Mouse (Mus musculus) liver, postnatal 0 days (tissue): ENCODE results near the gene Trim80.

Source experiments
- CTCF ChIP-seq: sonication (generic); IDR thresholded peaks from 2 replicates; pipeline ENCODE4 v1.5.1; 2016; ENCODE audit warnings: antibody characterized with exemption, low read depth
- EP300 ChIP-seq: IDR thresholded peaks from 2 replicates; pipeline ENCODE4 v1.6.1; 2016; ENCODE audit warnings: antibody characterized with exemption, low read depth, mild to moderate bottlenecking

DNA sequence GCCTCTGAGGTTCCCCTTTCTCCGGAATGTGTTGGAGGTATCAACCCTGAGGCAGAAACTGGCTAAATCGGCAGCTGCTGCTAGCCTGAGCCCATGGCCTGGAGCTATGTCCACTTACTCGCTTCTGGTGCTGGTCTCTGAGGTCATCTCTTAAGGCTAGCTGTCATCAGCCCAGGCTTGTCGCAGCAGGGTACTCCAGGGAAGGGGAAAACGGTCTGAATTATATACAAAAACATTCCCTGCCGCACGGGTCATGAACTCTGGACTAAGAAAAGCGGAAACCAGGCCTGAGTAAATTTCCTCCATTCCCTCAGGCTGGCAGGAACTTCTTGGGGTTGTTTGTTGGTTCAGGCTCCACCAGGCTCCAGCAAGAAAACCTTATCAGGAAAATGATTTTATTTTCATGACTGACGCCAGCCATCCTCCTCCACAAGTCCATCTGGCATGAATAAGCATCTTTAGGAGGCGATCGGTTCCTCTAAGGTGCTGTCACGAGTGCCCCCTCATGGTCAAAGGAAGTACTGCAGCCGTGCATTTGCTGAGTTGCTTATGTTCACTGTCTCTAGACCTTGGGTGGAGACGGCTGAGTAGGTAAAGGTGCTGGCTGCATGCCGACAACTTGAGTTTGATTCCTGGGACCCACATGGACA lies 33.4 kb downstream of the Trim80 start:
- TF ChIP-seq CTCF (peak; percentile 99), EP300 (peak; percentile 78)
